Mouse (Mus musculus) forebrain, embryonic 14.5 days (tissue): ENCODE measurements around the gene Qrich2. TPM values are rescaled to one million over a fixed set of nuclear protein-coding genes. Genes with fewer than 3 reads are reported as not detected.

Source experiments
- ATAC-seq: fragments of 200-750 bp; cut with Nextera tagmentation; 2 replicates; pipeline ENCODE4 v1.8.0; 2017; ENCODE audit warnings: mild to moderate bottlenecking, moderate library complexity
- DNase-seq: peaks from one replicate; pipeline ENCODE4 v3.0.0-alpha.2; 2015; ENCODE audit warnings: low spot score
- H3K27ac ChIP-seq: fragments of 300-500 bp; sonication (generic); 2 replicates; pipeline ENCODE4 v1.5.1; 2014; ENCODE audit warnings: low read depth, mild to moderate bottlenecking, control low read depth, low read length, moderate library complexity
- H3K27me3 ChIP-seq: fragments of 300-500 bp; sonication (generic); replicated peaks from 2 replicates; pipeline ENCODE4 v1.6.1; 2014; ENCODE audit warnings: low read length, control low read depth, mixed read lengths; ENCODE audit not compliant: control insufficient read depth, insufficient read depth
- H3K36me3 ChIP-seq: fragments of 300-500 bp; sonication (generic); 2 replicates; pipeline ENCODE4 v1.6.1; 2014; ENCODE audit warnings: low read length, control low read depth; ENCODE audit not compliant: control insufficient read depth, insufficient read depth
- H3K4me1 ChIP-seq: fragments of 300-500 bp; sonication (generic); 2 replicates; pipeline ENCODE4 v1.6.1; 2014; ENCODE audit warnings: antibody characterized with exemption, low read length, control low read depth; ENCODE audit not compliant: control insufficient read depth, insufficient read depth
- H3K4me2 ChIP-seq: fragments of 300-500 bp; sonication (generic); 2 replicates; pipeline ENCODE4 v1.6.1; 2014; ENCODE audit warnings: mild to moderate bottlenecking, control low read depth, low read length
- H3K4me3 ChIP-seq: fragments of 300-500 bp; sonication (generic); 2 replicates; pipeline ENCODE4 v1.5.1; 2014; ENCODE audit warnings: low read depth, low read length, control low read depth
- H3K9ac ChIP-seq: fragments of 300-500 bp; sonication (generic); 2 replicates; pipeline ENCODE4 v1.6.1; 2014; ENCODE audit warnings: mild to moderate bottlenecking, low read length, control low read depth, moderate library complexity
- H3K9me3 ChIP-seq: fragments of 300-500 bp; sonication (generic); replicated peaks from 2 replicates; pipeline ENCODE4 v1.6.1; 2016; ENCODE audit warnings: low read length, control low read depth, mixed read lengths; ENCODE audit not compliant: control insufficient read depth
- WGBS: fragments of 180-500 bp; shearing (Covaris S2); extraction: QIAGEN DNeasy Blood & Tissue Kit; methylation state at CpG from one replicate; pipeline ENCODE4 v1.1.7; 2014; 5-methylcytosine and 5-hydroxymethylcytosine counted together
- polyA plus RNA-seq: library from polyadenylated mRNA; unstranded; fragments of >200 nt; fragmentation: Nextera tagmentation; extraction: Ambion mirVana; gene quantifications from 2 replicates; pipeline ENCODE4 v1.2.1, GENCODE M21; 2014

Gene Qrich2
- polyA plus RNA-seq, 1 experiment from 2014 or later, result not detected

DNA sequence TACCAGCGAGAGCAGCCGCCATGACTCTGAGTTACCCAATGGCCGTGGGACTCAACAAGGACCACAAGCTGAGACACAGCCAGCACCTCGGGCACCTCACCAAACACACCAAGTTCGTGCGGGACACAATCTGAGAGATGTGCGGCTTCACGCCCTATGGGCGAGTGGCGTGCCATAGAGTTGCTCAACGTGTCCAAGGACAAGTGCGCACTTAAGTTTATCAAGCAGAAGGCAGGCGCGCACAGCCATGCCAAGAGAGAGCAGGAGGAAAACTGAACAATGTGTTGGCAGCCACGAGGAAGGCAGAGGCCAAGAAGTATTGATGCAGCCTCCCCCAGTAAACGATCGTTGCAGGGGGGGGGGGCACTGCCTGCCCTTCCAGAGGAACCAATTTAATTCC is 38.5 kb upstream of the Qrich2 start:
- DNase-seq (no peak), ATAC-seq (no peak)
- H3K4me1 ChIP-seq, result no peaks in the 10 kb centered on the region
- H3K27ac ChIP-seq, result no peak overlapping the region
- H3K4me2 ChIP-seq, result no peak overlapping the region
- H3K9ac ChIP-seq, result no peak overlapping the region
- H3K36me3 ChIP-seq, result no peaks in the 10 kb centered on the region
- H3K4me3 ChIP-seq, result no peak overlapping the region
- 83% methylated on average over 17 of the region's 17 CpGs for WGBS
- H3K9me3 ChIP-seq, result no peaks in the 10 kb centered on the region
- H3K27me3 ChIP-seq, result no peaks in the 10 kb centered on the region

DNA sequence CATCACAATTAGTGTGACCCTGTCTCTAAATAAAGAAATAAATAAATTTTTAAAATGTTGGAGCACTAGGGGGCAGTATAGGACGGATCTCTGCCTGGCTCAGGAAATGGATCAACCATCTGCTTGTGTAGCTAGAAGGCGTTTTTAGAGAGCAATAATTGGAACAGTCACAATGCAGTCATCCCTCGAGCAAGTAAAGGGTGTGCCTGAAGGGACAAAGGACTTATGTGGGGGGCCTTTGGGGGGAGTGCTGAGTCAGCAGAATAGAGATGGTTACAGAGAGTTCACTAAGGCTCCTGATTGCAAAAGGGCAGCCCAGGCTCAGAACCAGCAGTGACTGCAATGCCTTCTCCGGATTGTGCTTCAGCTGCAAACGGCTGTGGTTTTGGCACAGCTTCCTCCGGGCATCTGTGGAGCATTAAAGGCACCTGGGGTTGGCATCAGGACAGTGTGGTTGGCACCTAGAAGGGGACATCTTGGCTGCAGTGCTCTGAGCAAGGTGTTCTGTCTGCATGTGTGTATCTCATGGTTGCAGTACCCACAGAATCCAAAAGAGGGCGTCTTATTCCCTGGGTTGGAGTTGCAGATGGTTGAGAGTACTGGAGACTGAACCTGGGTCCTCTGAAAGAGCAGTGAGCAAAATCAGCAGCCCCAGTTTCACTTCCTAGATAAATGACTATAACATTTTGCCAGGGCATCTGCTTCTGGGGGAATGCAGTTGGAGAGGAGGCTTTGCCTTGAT is 35.1 kb upstream of the Qrich2 start:
- WGBS, result 21% methylated on average over 7 of the region's 7 CpGs
- Histone ChIP-seq H3K27me3 (no peaks in the 10 kb centered on the region), H3K9ac (no peak overlapping the region), H3K4me1 (no peaks in the 10 kb centered on the region), H3K4me2 (no peak overlapping the region), H3K27ac (peak overlapping the region; percentile 75; the same call in 1 of the 2 replicates), H3K36me3 (no peaks in the 10 kb centered on the region), H3K9me3 (no peaks in the 10 kb centered on the region; the same call in 1 of the 2 replicates), H3K4me3 (no peak overlapping the region)
- DNase-seq, result peak; percentile 85
- ATAC-seq, result peak; percentile 68

DNA sequence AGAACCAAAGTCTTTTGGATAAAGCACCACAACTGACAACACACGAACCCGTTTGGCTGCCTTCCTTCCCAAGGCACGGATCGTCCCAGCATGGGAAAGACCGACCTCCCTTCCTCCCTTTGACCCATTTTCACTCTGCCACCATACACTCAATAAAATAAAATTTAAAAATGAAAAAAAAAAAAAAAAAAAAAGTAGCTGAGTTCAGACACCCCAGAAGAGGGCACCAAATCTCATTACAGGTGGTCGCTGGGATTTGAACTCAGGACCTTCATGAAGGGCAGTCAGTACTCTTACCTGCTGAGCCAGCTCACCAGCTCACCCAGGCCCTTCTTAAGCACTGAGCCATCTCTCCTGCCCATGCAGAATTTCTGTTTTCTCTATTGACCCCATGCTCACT is 33.0 kb upstream of the Qrich2 start:
- no peaks in the 10 kb centered on the region; the same call in 1 of the 2 replicates for H3K9me3 ChIP-seq
- H3K4me3 ChIP-seq, result no peak overlapping the region
- no peak overlapping the region; the same call in 1 of the 2 replicates for H3K9ac ChIP-seq
- H3K4me2 ChIP-seq, result no peak overlapping the region
- H3K36me3 ChIP-seq, result no peaks in the 10 kb centered on the region
- DNase-seq (no peak), ATAC-seq (no peak)
- H3K4me1 ChIP-seq, result no peaks in the 10 kb centered on the region
- no peaks in the 10 kb centered on the region for H3K27me3 ChIP-seq
- H3K27ac ChIP-seq, result no peak overlapping the region
- 38% methylated on average over 6 of the region's 6 CpGs for WGBS

DNA sequence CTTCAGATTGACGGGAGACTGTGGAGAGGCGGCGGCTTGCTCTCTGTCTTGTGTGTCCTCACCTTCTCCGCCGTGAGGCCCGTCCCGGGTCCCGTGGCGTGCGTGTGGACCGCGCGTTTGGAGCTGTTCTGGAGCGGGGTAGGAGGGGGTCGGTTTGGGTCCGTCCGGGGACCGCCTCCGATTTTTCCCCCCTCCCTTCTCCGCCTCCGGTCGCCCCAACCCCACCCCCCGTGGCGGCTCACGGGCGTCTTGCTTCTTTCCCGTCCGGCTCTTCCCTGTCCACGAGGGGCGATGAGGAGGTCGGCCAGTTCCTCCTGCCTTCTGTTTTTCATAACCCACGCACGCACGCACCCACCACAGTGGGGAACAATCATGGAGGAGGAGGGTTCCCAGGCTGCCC is 32.6 kb upstream of the Qrich2 start:
- Histone ChIP-seq H3K9ac (no peak overlapping the region; the same call in 1 of the 2 replicates), H3K36me3 (no peaks in the 10 kb centered on the region), H3K4me2 (peak overlapping the region; percentile 35; the same call in 1 of the 2 replicates), H3K4me3 (no peak overlapping the region), H3K4me1 (no peaks in the 10 kb centered on the region), H3K27me3 (no peaks in the 10 kb centered on the region), H3K27ac (no peak overlapping the region), H3K9me3 (no peaks in the 10 kb centered on the region; the same call in 1 of the 2 replicates)
- DNase-seq (no peak), ATAC-seq (no peak)
- 34% methylated on average over 30 of the region's 34 CpGs for WGBS

DNA sequence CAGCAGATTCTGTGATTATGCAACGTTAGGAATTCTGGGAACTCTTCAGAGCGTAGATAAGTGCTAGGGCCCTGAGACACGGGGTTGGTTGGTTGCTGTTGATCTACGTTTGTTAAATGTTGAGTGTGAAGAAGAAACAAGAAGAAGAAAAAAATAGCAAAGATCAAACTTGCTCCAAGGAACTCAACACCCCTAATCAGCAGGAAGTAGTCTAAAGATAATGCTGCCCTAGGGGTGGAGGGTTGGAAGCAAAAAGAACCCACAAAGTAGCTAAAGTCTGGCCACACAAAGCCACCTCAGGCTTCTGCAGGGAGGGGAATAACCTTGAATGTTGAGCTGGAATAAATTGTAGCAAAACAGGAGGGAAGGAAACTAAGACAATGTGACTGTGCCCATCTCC is 31.3 kb upstream of the Qrich2 start:
- no peak overlapping the region for H3K27ac ChIP-seq
- 88% methylated on average over 4 of the region's 4 CpGs for WGBS
- H3K9ac ChIP-seq, result no peak overlapping the region
- H3K4me2 ChIP-seq, result no peak overlapping the region
- DNase-seq (no peak), ATAC-seq (no peak)
- no peaks in the 10 kb centered on the region for H3K27me3 ChIP-seq
- H3K36me3 ChIP-seq, result no peaks in the 10 kb centered on the region
- no peaks in the 10 kb centered on the region for H3K4me1 ChIP-seq
- no peak overlapping the region for H3K4me3 ChIP-seq
- H3K9me3 ChIP-seq, result no peaks in the 10 kb centered on the region; the same call in 1 of the 2 replicates

DNA sequence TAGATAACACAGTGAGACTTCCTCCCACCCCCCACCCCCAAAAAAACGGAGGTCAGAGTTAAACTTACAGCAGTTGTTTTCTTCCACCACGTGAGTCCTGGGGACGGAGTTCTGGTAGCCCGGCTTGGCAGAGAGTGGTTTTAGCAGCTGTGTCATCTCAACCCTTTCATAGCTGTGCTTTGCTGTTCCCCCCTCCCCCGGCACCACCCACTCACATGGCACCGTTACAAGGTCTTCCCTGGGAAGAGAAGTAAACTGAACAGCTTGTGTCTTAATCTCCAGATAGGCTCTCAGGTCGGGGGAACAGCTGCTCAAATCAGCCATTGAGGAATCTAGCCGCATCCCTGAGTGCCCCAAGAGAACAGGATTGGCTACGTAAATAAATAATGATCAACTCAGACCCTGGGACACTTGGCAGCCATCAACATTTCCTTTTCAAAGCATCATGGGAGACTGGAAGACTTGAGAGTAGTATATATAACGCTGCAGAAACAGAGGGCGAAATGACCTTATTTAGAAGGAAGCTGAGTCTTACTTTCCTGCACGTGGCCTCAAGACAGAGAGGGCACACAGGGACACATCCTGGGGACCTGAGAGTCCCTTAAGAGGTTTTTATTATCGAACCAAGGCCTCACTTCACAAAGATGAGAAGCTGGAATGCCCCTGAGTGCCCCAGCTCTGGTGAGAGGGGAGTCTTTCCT is 28.6 kb upstream of the Qrich2 start:
- Histone ChIP-seq H3K27ac (no peak overlapping the region), H3K9ac (no peak overlapping the region), H3K4me2 (no peak overlapping the region), H3K9me3 (no peaks in the 10 kb centered on the region; the same call in 1 of the 2 replicates), H3K27me3 (no peaks in the 10 kb centered on the region), H3K4me3 (no peak overlapping the region), H3K4me1 (0 out of 2 replicates have a peak, but pooled peaks cover 2% of the 10 kb centered on the region), H3K36me3 (no peaks in the 10 kb centered on the region)
- ATAC-seq (no peak), DNase-seq (peak; percentile 63)
- WGBS, result 58% methylated on average over 13 of the region's 13 CpGs

DNA sequence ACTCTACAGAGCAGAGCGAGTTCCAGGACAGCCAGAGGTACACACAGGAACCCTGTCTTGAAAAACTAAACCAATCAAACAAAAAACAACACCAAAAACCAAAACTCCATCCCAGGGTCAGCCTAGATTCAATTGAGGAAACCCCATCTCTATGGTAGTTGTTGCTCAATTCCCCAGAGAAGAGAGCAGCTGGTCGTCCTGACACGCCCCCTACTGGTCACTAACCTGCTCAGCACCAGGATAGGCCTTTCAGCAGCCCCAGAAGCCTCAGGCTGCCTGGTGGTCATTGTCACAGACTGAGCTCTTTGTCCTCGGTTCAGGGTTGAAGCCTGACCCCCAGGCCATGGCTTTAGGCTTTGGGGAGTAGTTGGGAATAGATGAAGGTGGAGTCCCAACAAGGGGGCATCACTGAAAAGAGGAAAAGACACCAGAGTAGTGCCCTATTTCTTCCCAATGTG is 27.8 kb upstream of the Qrich2 start, which contains the start of gene Prpsap1:
Gene Prpsap1, minus strand, starts transcription at position 408 of the 458 bp plus-strand sequence.
- ATAC-seq, result no peak
- peak; percentile 58 for DNase-seq
- no peak within 1 kb of the TSS for H3K27ac ChIP-seq

DNA sequence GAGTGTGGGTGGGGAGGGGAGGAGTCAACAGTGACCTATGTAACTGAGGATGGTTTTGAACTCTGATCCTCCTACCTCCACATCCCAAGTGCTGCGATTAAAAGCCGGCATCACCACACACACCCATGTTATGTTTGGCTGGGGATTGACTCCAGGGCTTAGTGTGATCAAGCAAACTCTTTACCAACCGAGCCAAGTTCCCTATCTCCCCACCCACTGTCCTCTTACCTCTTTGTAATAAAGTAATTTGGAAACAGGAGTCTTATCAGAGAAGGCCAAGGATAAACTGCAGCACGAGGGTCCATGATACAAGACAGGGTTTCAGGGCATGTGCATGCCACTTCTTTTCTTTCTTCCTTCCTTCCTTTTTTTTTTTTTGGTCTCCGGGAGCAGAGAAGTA is 27.1 kb upstream of the Qrich2 start:
- Histone ChIP-seq H3K4me3 (no peak overlapping the region), H3K4me1 (peaks cover 8% of the 10 kb centered on the region), H3K9ac (no peak overlapping the region), H3K27me3 (no peaks in the 10 kb centered on the region), H3K27ac (no peak overlapping the region), H3K4me2 (no peak overlapping the region), H3K9me3 (no peaks in the 10 kb centered on the region; the same call in 1 of the 2 replicates), H3K36me3 (no peaks in the 10 kb centered on the region)
- ATAC-seq, result no peak
- 90% methylated on average over 5 of the region's 5 CpGs for WGBS
- DNase-seq, result no peak

More for the DNA sequence above, 27.8 kb upstream of the Qrich2 start, which contains the start of gene Prpsap1:
- no peaks in the 10 kb centered on the region for H3K36me3 ChIP-seq
- H3K9me3 ChIP-seq, result no peaks in the 10 kb centered on the region; the same call in 1 of the 2 replicates
- H3K27me3 ChIP-seq, result no peaks in the 10 kb centered on the region
- no peak within 1 kb of the TSS for H3K9ac ChIP-seq
- H3K4me1 ChIP-seq, result peaks cover 7% of the 10 kb centered on the region
- H3K4me2 ChIP-seq, result no peak within 1 kb of the TSS
- WGBS, result 25% methylated on average over 4 of the region's 4 CpGs
- H3K4me3 ChIP-seq, result no peak within 1 kb of the TSS
